Mouse (Mus musculus): ENCODE measurements at regions not wholly inside any gene's neighbourhood (a gene's known extent, or its start where the extent isn't known, plus 50 kb on each side); places are given as distances from the start of the nearest gene placed in this dataset.

- TF ChIP-seq CTCF (IDR thresholded peaks at IDR 0.05; ENCODE audit: insufficient read depth, low read length) (no peak), POLR2A (IDR thresholded peaks at IDR 0.05; ENCODE audit: borderline replicate concordance, extremely low read depth, low read depth, low read length) (no peak)
Observed at GRCm38 (mm10) chr3:35096381-35096780, 446.2 kb downstream of the Sox2 start.
